Mouse (Mus musculus): ENCODE data around the gene Hif1an. TPM values are rescaled to one million over a fixed set of nuclear protein-coding genes. Genes with fewer than 3 reads are reported as not detected.
A peak's percentile ranks its signal among the peaks of the same experiment; 100 is the strongest.

Hif1an gene
- total RNA-seq (2021): 10 to 100 TPM; 33.5 to 34.2 TPM
- long read RNA-seq, experiment 1, full-length matches to known transcripts: 14 of 32 reads
- long read RNA-seq, experiment 1, partial matches to known transcripts: 2 of 32 reads
- long read RNA-seq, experiment 1, other reads (novel, unspliced or antisense): 16 of 32 reads
- long read RNA-seq, experiment 2, full-length matches to known transcripts: 13 of 22 reads
- long read RNA-seq, experiment 2, partial matches to known transcripts: 1 of 22 reads
- long read RNA-seq, experiment 2, other reads (novel, unspliced or antisense): 8 of 22 reads

- peak; percentile 94 to 96 for DNase-seq (ENCODE audit: low spot score in 2 of 2)
These were observed at the start of gene Hif1an for GRCm38 (mm10) chr19:44562652-44563206. Hif1an (plus strand) TSS chr19:44562850.

GRCm38 (mm10) chr19:44513054-44513833 is 49.4 kb upstream of the Hif1an start:
- DNase-seq (ENCODE audit: low spot score in 2 of 2): no peak

GRCm38 (mm10) chr19:44513921-44514482 is 48.6 kb upstream of the Hif1an start:
- no peak for DNase-seq (ENCODE audit: low spot score in 2 of 2)

GRCm38 (mm10) chr19:44514521-44515451 is 47.9 kb upstream of the Hif1an start:
- no peak for DNase-seq (ENCODE audit: low spot score in 2 of 2)

- DNase-seq (ENCODE audit: low spot score in 2 of 2): no peak
These were observed 46.9 kb upstream of the Hif1an start for GRCm38 (mm10) chr19:44515769-44516168.

GRCm38 (mm10) chr19:44517996-44518768 is 44.5 kb upstream of the Hif1an start:
- no peak for DNase-seq (ENCODE audit: low spot score in 2 of 2)

- no peak for DNase-seq (ENCODE audit: low spot score in 2 of 2)
These were observed 43.5 kb upstream of the Hif1an start for GRCm38 (mm10) chr19:44519152-44519551.

- DNase-seq (ENCODE audit: low spot score in 2 of 2): no peak
These were observed 37.0 kb upstream of the Hif1an start for GRCm38 (mm10) chr19:44525551-44526205.

GRCm38 (mm10) chr19:44530018-44530417 is 32.6 kb upstream of the Hif1an start:
- DNase-seq (ENCODE audit: low spot score in 2 of 2): no peak

- no peak for DNase-seq (ENCODE audit: low spot score in 2 of 2)
These were observed 27.3 kb upstream of the Hif1an start for GRCm38 (mm10) chr19:44535376-44535775.

GRCm38 (mm10) chr19:44537416-44537815 is 25.2 kb upstream of the Hif1an start:
- DNase-seq (ENCODE audit: low spot score in 2 of 2): no peak

- DNase-seq (ENCODE audit: low spot score in 2 of 2): no peak
These were observed 19.9 kb upstream of the Hif1an start for GRCm38 (mm10) chr19:44542694-44543178.

- DNase-seq (ENCODE audit: low spot score in 2 of 2): no peak
These were observed 18.3 kb upstream of the Hif1an start for GRCm38 (mm10) chr19:44544372-44544771.

- DNase-seq (ENCODE audit: low spot score in 2 of 2): peak; percentile 70 to 78
These were observed 17.9 kb upstream of the Hif1an start for GRCm38 (mm10) chr19:44544775-44545174.

- DNase-seq (ENCODE audit: low spot score in 2 of 2): no peak
These were observed 17.2 kb upstream of the Hif1an start, which contains the start of gene Sec31b for GRCm38 (mm10) chr19:44545321-44546041. Sec31b (minus strand) TSS chr19:44545864.

- no peak for DNase-seq (ENCODE audit: low spot score in 2 of 2)
These were observed 9.9 kb upstream of the Hif1an start, which contains the start of gene Gm20538 for GRCm38 (mm10) chr19:44552731-44553130. Gm20538 (minus strand) TSS chr19:44552831.

GRCm38 (mm10) chr19:44553286-44553685 is 9.4 kb upstream of the Hif1an start:
- no peak for DNase-seq (ENCODE audit: low spot score in 2 of 2)

GRCm38 (mm10) chr19:44554490-44554860 is 8.2 kb upstream of the Hif1an start:
- DNase-seq (ENCODE audit: low spot score in 2 of 2): no peak
